Mouse (Mus musculus) limb, embryonic 11.5 days (tissue): Measurements from ENCODE around the gene Maz. TPM values are rescaled to one million over a fixed set of nuclear protein-coding genes. Genes with fewer than 3 reads are reported as not detected.
A peak's percentile ranks its signal among the peaks of the same experiment; 100 is the strongest.

ENCODE experiments used
- ATAC-seq: fragments of 200-750 bp; cut with Nextera tagmentation; 2 replicates; pipeline ENCODE4 v1.8.0; 2017; ENCODE audit warnings: low read depth; ENCODE audit not compliant: insufficient number of reproducible peaks, low FRiP score, low TSS enrichment
- DNase-seq: peaks from one replicate; pipeline ENCODE4 v3.0.0-alpha.2; 2015; ENCODE audit warnings: low spot score
- H3K27ac ChIP-seq: fragments of 300-500 bp; sonication (generic); replicated peaks from 2 replicates; pipeline ENCODE4 v1.5.1; 2014; ENCODE audit warnings: low read depth, mild to moderate bottlenecking, low read length
- H3K27me3 ChIP-seq: fragments of 300-500 bp; sonication (generic); 2 replicates; pipeline ENCODE4 v1.6.1; 2014; ENCODE audit warnings: mild to moderate bottlenecking, low read length, mixed read lengths; ENCODE audit not compliant: control insufficient read depth, insufficient read depth
- H3K36me3 ChIP-seq: fragments of 300-500 bp; sonication (generic); 2 replicates; pipeline ENCODE4 v1.6.1; 2014; ENCODE audit warnings: mild to moderate bottlenecking, low read length, moderate library complexity, mixed read lengths; ENCODE audit not compliant: control insufficient read depth, insufficient read depth
- H3K4me1 ChIP-seq: fragments of 300-500 bp; sonication (generic); 2 replicates; pipeline ENCODE4 v1.6.1; 2014; ENCODE audit warnings: low read length, mixed read lengths; ENCODE audit not compliant: control insufficient read depth, insufficient read depth
- H3K4me2 ChIP-seq: fragments of 300-500 bp; sonication (generic); 2 replicates; pipeline ENCODE4 v1.6.1; 2014; ENCODE audit warnings: low read depth, mild to moderate bottlenecking, moderate library complexity; ENCODE audit not compliant: severe bottlenecking
- H3K4me3 ChIP-seq: fragments of 300-500 bp; sonication (generic); 2 replicates; pipeline ENCODE4 v1.5.1; 2014; ENCODE audit warnings: low read depth, low read length
- H3K9ac ChIP-seq: fragments of 300-500 bp; sonication (generic); 2 replicates; pipeline ENCODE4 v1.6.1; 2014; ENCODE audit warnings: mild to moderate bottlenecking, low read length
- H3K9me3 ChIP-seq: fragments of 300-500 bp; sonication (generic); 2 replicates; pipeline ENCODE4 v1.6.1; 2016; ENCODE audit warnings: low read length; ENCODE audit not compliant: control insufficient read depth
- WGBS: fragments of 180-500 bp; shearing (Covaris S2); extraction: QIAGEN DNeasy Blood & Tissue Kit; methylation state at CpG from one replicate; pipeline ENCODE4 v1.1.7; 2014; 5-methylcytosine and 5-hydroxymethylcytosine counted together
- polyA plus RNA-seq: library from polyadenylated mRNA; unstranded; fragments of >200 nt; fragmentation: Nextera tagmentation; extraction: Ambion mirVana; gene quantifications from 2 replicates; pipeline ENCODE4 v1.2.1, GENCODE M21; 2014

Maz gene
- polyA plus RNA-seq, 1 experiment from 2014 or later: 84.8 TPM

DNA sequence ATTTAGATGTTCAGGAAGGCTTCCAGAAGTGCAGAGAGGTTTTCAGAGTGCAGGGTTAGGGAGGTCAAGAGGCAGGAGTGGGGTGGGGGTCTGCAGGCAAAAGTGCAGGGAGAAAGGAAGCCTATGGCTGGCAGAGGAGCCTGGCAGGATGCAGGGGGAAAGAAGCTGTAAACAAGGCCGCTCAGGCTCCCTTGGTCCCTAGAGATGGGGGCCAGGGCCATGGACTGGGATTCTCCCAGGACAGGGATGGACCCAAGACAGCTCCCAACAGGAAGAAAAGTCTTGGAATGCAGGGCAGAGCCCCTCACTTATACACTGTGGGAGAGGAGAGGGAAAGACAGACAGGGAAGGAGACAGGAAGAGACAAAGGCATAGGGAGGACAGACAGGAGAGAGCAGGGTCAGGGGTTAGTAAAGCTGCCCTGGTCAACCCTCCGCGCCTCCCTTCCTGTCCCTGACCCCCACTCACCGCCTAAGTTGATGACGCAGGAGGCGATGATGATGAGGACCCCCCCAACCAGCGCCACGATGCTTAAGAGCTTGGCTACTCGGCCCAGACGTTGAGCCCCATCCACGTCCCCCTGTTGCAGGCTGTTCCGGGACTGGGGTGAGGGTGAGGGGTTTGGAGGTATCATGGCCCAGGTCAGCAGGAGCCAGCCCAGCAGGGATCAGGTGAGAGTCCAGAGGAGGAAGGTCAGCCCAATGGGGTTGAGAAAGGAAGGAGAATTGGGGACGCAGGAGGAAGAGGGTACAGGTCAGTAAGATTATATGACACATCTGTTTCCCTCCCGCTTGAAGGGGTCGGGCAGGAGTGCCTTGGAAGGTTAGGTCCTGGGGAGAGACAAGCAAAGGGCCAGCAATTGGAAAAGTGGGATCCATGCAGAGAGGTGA, 8.2 kb downstream of the Maz start:
- Histone ChIP-seq H3K9me3 (no peaks in the 10 kb centered on the region), H3K27ac (no peak overlapping the region), H3K36me3 (peaks cover 21% of the 10 kb centered on the region), H3K9ac (no peak overlapping the region), H3K4me3 (no peak overlapping the region), H3K27me3 (no peaks in the 10 kb centered on the region), H3K4me2 (no peak overlapping the region; the same call in 1 of the 2 replicates), H3K4me1 (peaks cover 55% of the 10 kb centered on the region)
- 77% methylated on average over 15 of the region's 15 CpGs for WGBS
- ATAC-seq (no peak), DNase-seq (no peak)

- H3K9me3 ChIP-seq: no peaks in the 10 kb centered on the region
- ATAC-seq: no peak
- H3K9ac ChIP-seq: no peak overlapping the region
- DNase-seq: no peak
- H3K36me3 ChIP-seq: peaks cover 13% of the 10 kb centered on the region
- no peak overlapping the region for H3K4me3 ChIP-seq
- no peaks in the 10 kb centered on the region for H3K27me3 ChIP-seq
- whole genome bisulfite sequencing: 54% methylated on average over 6 of the region's 6 CpGs
- H3K4me2 ChIP-seq: no peak overlapping the region
- peaks cover 48% of the 10 kb centered on the region for H3K4me1 ChIP-seq
- H3K27ac ChIP-seq: peak overlapping the region; percentile 24; the same call in 1 of the 2 replicates
These were observed 8.9 kb downstream of the Maz start for GRCm38 (mm10) chr7:127017950-127018345.

DNA sequence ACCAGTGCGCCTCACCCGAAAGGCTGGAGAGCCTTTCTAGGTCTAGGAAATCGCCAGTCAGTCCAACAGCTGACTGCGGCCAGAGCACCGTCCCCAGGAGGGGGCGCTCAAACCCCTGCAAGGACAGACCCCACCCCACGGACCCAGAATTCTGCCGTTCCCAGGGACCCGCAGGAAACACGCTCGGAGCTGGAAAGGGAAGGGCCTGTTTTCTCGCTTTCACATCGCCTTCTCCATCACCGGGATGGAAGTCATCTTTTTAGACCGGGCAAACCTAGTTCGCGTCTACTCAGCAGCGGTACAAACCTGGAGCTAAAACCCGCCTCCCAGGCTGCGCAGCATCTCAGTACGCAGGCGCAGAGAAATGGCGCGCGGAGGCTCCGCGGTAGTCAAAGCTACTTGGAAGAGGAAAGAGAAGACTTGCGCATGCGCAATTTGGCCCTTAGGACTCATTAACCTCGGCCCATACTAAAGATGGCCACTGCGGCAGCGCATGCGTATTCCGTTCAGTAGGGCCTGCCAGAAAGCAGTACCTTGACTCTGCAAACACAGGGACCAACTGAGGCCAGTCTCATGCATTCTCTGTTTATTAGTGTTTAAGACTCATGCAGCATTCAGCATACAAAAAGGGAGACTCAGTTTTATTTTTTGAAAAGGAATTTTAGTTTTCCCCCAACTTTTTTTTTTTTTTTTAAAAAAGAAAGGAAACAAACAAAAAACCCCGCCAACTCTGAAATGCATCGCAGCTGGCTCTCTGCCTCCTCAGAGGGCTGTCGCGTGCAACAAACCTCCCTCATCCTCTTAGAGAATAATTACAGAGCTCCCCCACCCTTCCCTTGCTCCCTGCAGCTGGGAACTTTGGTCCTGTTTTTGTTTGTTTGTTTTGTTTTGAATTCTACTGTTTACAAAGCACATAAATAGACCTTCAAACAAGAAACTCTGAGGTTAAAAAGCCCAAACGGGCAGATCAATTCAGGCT, 9.6 kb downstream of the Maz start, which contains the start of gene Pagr1a:
TSS of gene Pagr1a (minus strand) at position 382 of the 979 bp plus-strand sequence.
- Histone ChIP-seq H3K4me2 (peak within 1 kb of the TSS; percentile 82), H3K9ac (peak within 1 kb of the TSS; percentile 86), H3K9me3 (no peaks in the 10 kb centered on the region), H3K36me3 (peaks cover 8% of the 10 kb centered on the region), H3K4me3 (peak within 1 kb of the TSS; percentile 64), H3K27ac (peak within 1 kb of the TSS; percentile 85), H3K4me1 (peaks cover 41% of the 10 kb centered on the region), H3K27me3 (no peaks in the 10 kb centered on the region)
- 4% methylated on average over 39 of the region's 39 CpGs for WGBS
- peak; percentile 98 for DNase-seq
- ATAC-seq: peak; percentile 66

- ATAC-seq (peak; percentile 37; the same call in 1 of the 2 replicates), DNase-seq (no peak)
- Histone ChIP-seq H3K4me2 (peak overlapping the region; percentile 82), H3K27me3 (no peaks in the 10 kb centered on the region), H3K9me3 (no peaks in the 10 kb centered on the region), H3K9ac (peak overlapping the region; percentile 86), H3K36me3 (peaks cover 4% of the 10 kb centered on the region; the same call in 1 of the 2 replicates), H3K27ac (peak overlapping the region; percentile 85), H3K4me3 (peak overlapping the region; percentile 64), H3K4me1 (peaks cover 35% of the 10 kb centered on the region)
- WGBS: under 1% methylated on average over 22 of the region's 22 CpGs
These were observed 10.3 kb downstream of the Maz start for GRCm38 (mm10) chr7:127016486-127016938.

- H3K4me1 ChIP-seq: peaks cover 34% of the 10 kb centered on the region
These were observed 10.6 kb downstream of the Maz start, which contains the start of gene Pagr1b for GRCm38 (mm10) chr7:127016481-127016485. Pagr1b (minus strand) TSS chr7:127016484.

DNA sequence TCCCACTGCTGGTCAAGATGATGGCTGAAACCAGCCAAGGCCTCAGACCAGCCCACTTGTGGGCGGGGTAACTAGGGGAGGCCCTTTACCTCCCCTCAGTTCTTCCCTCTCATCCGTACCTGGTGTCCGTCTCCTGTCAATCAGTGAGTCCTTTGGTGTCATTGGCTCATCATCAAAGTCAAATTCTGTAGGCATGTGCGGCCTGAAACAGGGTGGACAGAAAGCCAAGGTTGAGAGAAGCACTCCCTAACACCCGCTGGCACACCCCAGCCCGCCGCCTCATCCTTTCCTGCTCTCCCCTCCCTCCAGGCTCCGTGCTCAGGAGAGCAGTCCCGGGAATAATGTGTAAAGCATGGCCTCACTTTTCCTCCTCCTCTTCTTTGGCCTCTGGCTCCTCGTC, 10.8 kb downstream of the Maz start:
- Histone ChIP-seq H3K27ac (peak overlapping the region; percentile 85), H3K9ac (peak overlapping the region; percentile 86), H3K9me3 (no peaks in the 10 kb centered on the region), H3K4me3 (peak overlapping the region; percentile 64), H3K36me3 (peaks cover 4% of the 10 kb centered on the region; the same call in 1 of the 2 replicates), H3K4me2 (peak overlapping the region; percentile 82), H3K4me1 (peaks cover 32% of the 10 kb centered on the region), H3K27me3 (no peaks in the 10 kb centered on the region)
- 2% methylated on average over 10 of the region's 10 CpGs for WGBS
- ATAC-seq (no peak; the same call in 1 of the 2 replicates), DNase-seq (no peak)

More at GRCm38 (mm10) chr7:127016481-127016485, 10.6 kb downstream of the Maz start, which contains the start of gene Pagr1b:
- H3K27ac ChIP-seq: peak within 1 kb of the TSS; percentile 85
- H3K9ac ChIP-seq: peak within 1 kb of the TSS; percentile 86
- peaks cover 4% of the 10 kb centered on the region; the same call in 1 of the 2 replicates for H3K36me3 ChIP-seq
- H3K4me3 ChIP-seq: peak within 1 kb of the TSS; percentile 64
- peak within 1 kb of the TSS; percentile 82 for H3K4me2 ChIP-seq
- no peaks in the 10 kb centered on the region for H3K9me3 ChIP-seq
- ATAC-seq (no peak), DNase-seq (no peak)
- H3K27me3 ChIP-seq: no peaks in the 10 kb centered on the region

- H3K9me3 ChIP-seq: no peaks in the 10 kb centered on the region
- H3K27me3 ChIP-seq: no peaks in the 10 kb centered on the region
- H3K4me1 ChIP-seq: peaks cover 23% of the 10 kb centered on the region
- H3K9ac ChIP-seq: no peak overlapping the region
- H3K4me3 ChIP-seq: no peak overlapping the region
- H3K4me2 ChIP-seq: peak overlapping the region; percentile 82
- DNase-seq: no peak
- WGBS: 94% methylated on average over 12 of the region's 12 CpGs
- ATAC-seq: no peak
- H3K27ac ChIP-seq: no peak overlapping the region
- H3K36me3 ChIP-seq: peaks cover 4% of the 10 kb centered on the region; the same call in 1 of the 2 replicates
These were observed 11.8 kb downstream of the Maz start for GRCm38 (mm10) chr7:127014993-127015392.

- DNase-seq: peak; percentile 60
- no peak within 1 kb of the TSS for H3K27ac ChIP-seq
These were observed 12.5 kb downstream of the Maz start, which contains the start of gene Mvp for GRCm38 (mm10) chr7:127014320-127014719. Mvp (minus strand) TSS chr7:127014621.

More at GRCm38 (mm10) chr7:127014320-127014719, 12.5 kb downstream of the Maz start, which contains the start of gene Mvp:
- Histone ChIP-seq H3K4me3 (peak within 1 kb of the TSS; percentile 64), H3K27me3 (no peaks in the 10 kb centered on the region), H3K4me2 (peak within 1 kb of the TSS; percentile 82), H3K36me3 (peaks cover 4% of the 10 kb centered on the region; the same call in 1 of the 2 replicates), H3K9me3 (no peaks in the 10 kb centered on the region), H3K4me1 (peaks cover 16% of the 10 kb centered on the region; the same call in 1 of the 2 replicates), H3K9ac (0 out of 2 replicates have a peak within 1 kb of the TSS, but pooled peaks have one; percentile 86)
- ATAC-seq: no peak
- 46% methylated on average over 11 of the region's 11 CpGs for WGBS
